Mouse (Mus musculus): Measurements from ENCODE around the gene Mtmr12. TPM values are rescaled to one million over a fixed set of nuclear protein-coding genes. Genes with fewer than 3 reads are reported as not detected.

Mtmr12 gene
- 10.9 and 11.2 TPM in 2 replicates for polyA plus RNA-seq (2021; fragmentation: Nextera tagmentation)
- long read RNA-seq, experiment 1, full-length matches to known transcripts, result 71 of 102 reads
- long read RNA-seq, experiment 1, partial matches to known transcripts, result 24 of 102 reads
- long read RNA-seq, experiment 1, other reads (novel, unspliced or antisense), result 7 of 102 reads
- long read RNA-seq, experiment 2, full-length matches to known transcripts, result 7 of 16 reads
- long read RNA-seq, experiment 2, partial matches to known transcripts, result 9 of 16 reads
- long read RNA-seq, experiment 2, other reads (novel, unspliced or antisense), result 0 of 16 reads

GRCm38 (mm10) chr15:12204319-12205159 is at the start of gene Mtmr12:
Gene Mtmr12 (plus strand): TSS chr15:12205028.

GRCm38 (mm10) chr15:12321091-12321787 is 116.4 kb downstream of the Mtmr12 start, which contains the start of gene Golph3:
Gene Golph3 (plus strand): TSS chr15:12321450.

GRCm38 (mm10) chr15:12321788-12322621 is 117.2 kb downstream of the Mtmr12 start, which contains the start of gene 1810049J17Rik:
Gene 1810049J17Rik (minus strand): TSS chr15:12321899.

Other genes starting within 250 kb of the Mtmr12 start
- 261 and 359 TPM in 2 replicates for gene Sub1, start 208.0 kb upstream of the Mtmr12 start, polyA plus RNA-seq (2021; fragmentation: Nextera tagmentation)
- 212 and 213 TPM in 2 replicates for gene Zfr, start 87.2 kb upstream of the Mtmr12 start, polyA plus RNA-seq (2021; fragmentation: Nextera tagmentation)
- 14.3 and 72.6 TPM in 2 replicates for gene Golph3, start 116.4 kb downstream of the Mtmr12 start, polyA plus RNA-seq (2021; fragmentation: Nextera tagmentation)
- 4.1 TPM in 1 of 2 replicates, not detected in the other for gene 1810049J17Rik, start 116.9 kb downstream of the Mtmr12 start, polyA plus RNA-seq (2021; fragmentation: Nextera tagmentation)